Mouse (Mus musculus) hindbrain, postnatal 0 days (tissue): ENCODE measurements at regions not wholly inside any gene's neighbourhood (a gene's known extent, or its start where the extent isn't known, plus 50 kb on each side); places are given as distances from the start of the nearest gene placed in this dataset.

Experiments
- ATAC-seq: fragments of 200-750 bp; cut with Nextera tagmentation; 2 replicates; pipeline ENCODE4 v1.8.0; 2017; ENCODE audit warnings: mild to moderate bottlenecking, moderate TSS enrichment, moderate library complexity
- DNase-seq: peaks from one replicate; pipeline ENCODE4 v3.0.0-alpha.2; 2015; ENCODE audit warnings: low spot score
- H3K27ac ChIP-seq: fragments of 300-500 bp; sonication (generic); 2 replicates; pipeline ENCODE4 v1.5.1; 2014; ENCODE audit warnings: mild to moderate bottlenecking
- H3K27me3 ChIP-seq: fragments of 300-500 bp; sonication (generic); 2 replicates; pipeline ENCODE4 v1.6.1; 2014; ENCODE audit warnings: low read length, mixed read lengths; ENCODE audit not compliant: insufficient read depth
- H3K36me3 ChIP-seq: fragments of 300-500 bp; sonication (generic); 2 replicates; pipeline ENCODE4 v1.6.1; 2014; ENCODE audit warnings: low read length, mixed read lengths; ENCODE audit not compliant: insufficient read depth
- H3K4me1 ChIP-seq: fragments of 300-500 bp; sonication (generic); 2 replicates; pipeline ENCODE4 v1.6.1; 2014; ENCODE audit warnings: antibody characterized with exemption, low read length, mixed read lengths; ENCODE audit not compliant: insufficient read depth
- H3K4me2 ChIP-seq: fragments of 300-500 bp; sonication (generic); 2 replicates; pipeline ENCODE4 v1.6.1; 2014; ENCODE audit warnings: low read depth, mild to moderate bottlenecking, low read length, moderate library complexity, mixed read lengths
- H3K4me3 ChIP-seq: fragments of 300-500 bp; sonication (generic); 2 replicates; pipeline ENCODE4 v1.5.1; 2014; ENCODE audit warnings: low read length
- H3K9ac ChIP-seq: fragments of 300-500 bp; sonication (generic); replicated peaks from 2 replicates; pipeline ENCODE4 v1.6.1; 2014; ENCODE audit warnings: mild to moderate bottlenecking, low read length, moderate library complexity, mixed read lengths
- H3K9me3 ChIP-seq: fragments of 300-500 bp; sonication (generic); 2 replicates; pipeline ENCODE4 v1.6.1; 2016; ENCODE audit warnings: low read length, mixed read lengths
- CTCF ChIP-seq: IDR thresholded peaks from 2 replicates; pipeline ENCODE4 v1.5.1; 2016; ENCODE audit warnings: antibody characterized with exemption, control low read depth, low read depth
- WGBS: fragments of 180-500 bp; shearing (Covaris S2); extraction: QIAGEN DNeasy Blood & Tissue Kit; methylation state at CpG from one replicate; pipeline ENCODE4 v1.1.7; 2014; 5-methylcytosine and 5-hydroxymethylcytosine counted together

- Histone ChIP-seq H3K4me3 (no peak overlapping the region), H3K4me2 (no peak overlapping the region), H3K36me3 (no peaks in the 10 kb centered on the region), H3K9me3 (no peaks in the 10 kb centered on the region), H3K9ac (no peak overlapping the region), H3K4me1 (no peaks in the 10 kb centered on the region), H3K27me3 (no peaks in the 10 kb centered on the region), H3K27ac (no peak overlapping the region)
- no peak for DNase-seq
- WGBS: 60% methylated on average over 1 of the region's 1 CpGs
- TF ChIP-seq CTCF: no peak
- ATAC-seq: no peak
These were observed 312.2 kb upstream of the Nrg3 start for GRCm38 (mm10) chr14:39785090-39785489.

GRCm38 (mm10) chr14:39781849-39782248 lies 309.0 kb upstream of the Nrg3 start:
- no peaks in the 10 kb centered on the region for H3K27me3 ChIP-seq
- H3K9ac ChIP-seq: no peak overlapping the region
- H3K36me3 ChIP-seq: no peaks in the 10 kb centered on the region
- H3K4me2 ChIP-seq: no peak overlapping the region
- H3K27ac ChIP-seq: no peak overlapping the region
- no peaks in the 10 kb centered on the region for H3K4me1 ChIP-seq
- ATAC-seq: no peak
- no peaks in the 10 kb centered on the region for H3K9me3 ChIP-seq
- no peak overlapping the region for H3K4me3 ChIP-seq
- no peak for DNase-seq
- TF ChIP-seq CTCF: peak; percentile 52

- no peaks in the 10 kb centered on the region for H3K27me3 ChIP-seq
- no peak for DNase-seq
These were observed 295.2 kb upstream of the Nrg3 start for GRCm38 (mm10) chr14:39768101-39768500.

More at GRCm38 (mm10) chr14:39768101-39768500, 295.2 kb upstream of the Nrg3 start:
- TF ChIP-seq CTCF: no peak
- Histone ChIP-seq H3K9ac (no peak overlapping the region), H3K4me3 (no peak overlapping the region), H3K27ac (no peak overlapping the region), H3K4me1 (no peaks in the 10 kb centered on the region), H3K9me3 (no peaks in the 10 kb centered on the region), H3K36me3 (no peaks in the 10 kb centered on the region), H3K4me2 (no peak overlapping the region)
- WGBS: 42% methylated on average over 2 of the region's 2 CpGs
- no peak for ATAC-seq
